Mouse (Mus musculus) embryonic facial prominence, embryonic 13.5 days (tissue): ENCODE data around the gene Med17. TPM values are rescaled to one million over a fixed set of nuclear protein-coding genes. Genes with fewer than 3 reads are reported as not detected.
"Not testable (repeated sequence)": the region's sequence is repeated elsewhere in the genome, so short reads cannot be mapped to it uniquely, and the experiment has no call there.

Source experiments
- ATAC-seq: fragments of 200-750 bp; cut with Nextera tagmentation; 2 replicates; pipeline ENCODE4 v1.8.0; 2017; ENCODE audit warnings: low read depth; ENCODE audit not compliant: insufficient number of reproducible peaks, insufficient read depth, low FRiP score, low TSS enrichment
- H3K27ac ChIP-seq: fragments of 300-500 bp; sonication (generic); 2 replicates; pipeline ENCODE4 v1.5.1; 2015; ENCODE audit warnings: moderate library complexity, mild to moderate bottlenecking, inconsistent platforms
- H3K27me3 ChIP-seq: fragments of 300-500 bp; sonication (generic); 2 replicates; pipeline ENCODE4 v1.6.1; 2015; ENCODE audit warnings: mild to moderate bottlenecking, inconsistent platforms
- H3K36me3 ChIP-seq: fragments of 300-500 bp; sonication (generic); 2 replicates; pipeline ENCODE4 v1.6.1; 2015; ENCODE audit warnings: mild to moderate bottlenecking, inconsistent platforms
- H3K4me1 ChIP-seq: fragments of 300-500 bp; sonication (generic); 2 replicates; pipeline ENCODE4 v1.6.1; 2015; ENCODE audit warnings: inconsistent platforms
- H3K4me2 ChIP-seq: fragments of 300-500 bp; sonication (generic); 2 replicates; pipeline ENCODE4 v1.6.1; 2015; ENCODE audit warnings: moderate library complexity, mild to moderate bottlenecking, inconsistent platforms
- H3K4me3 ChIP-seq: fragments of 300-500 bp; sonication (generic); 2 replicates; pipeline ENCODE4 v1.5.1; 2015; ENCODE audit warnings: mild to moderate bottlenecking, inconsistent platforms
- H3K9ac ChIP-seq: fragments of 300-500 bp; sonication (generic); 2 replicates; pipeline ENCODE4 v1.6.1; 2015; ENCODE audit warnings: mild to moderate bottlenecking, inconsistent platforms
- H3K9me3 ChIP-seq: fragments of 300-500 bp; sonication (generic); 2 replicates; pipeline ENCODE4 v1.6.1; 2016; ENCODE audit warnings: inconsistent platforms
- WGBS: fragments of 180-500 bp; shearing (Covaris S2); methylation state at CpG from one replicate; pipeline ENCODE4 v1.1.7; 2015; ENCODE audit warnings: mixed read lengths; 5-methylcytosine and 5-hydroxymethylcytosine counted together
- polyA plus RNA-seq: library from polyadenylated mRNA; unstranded; fragments of >200 nt; fragmentation: Nextera tagmentation; extraction: Ambion mirVana; gene quantifications from 2 replicates; pipeline ENCODE4 v1.2.1, GENCODE M21; 2015

The Med17 gene
- polyA plus RNA-seq, 1 experiment from 2014 or later = 33.2 TPM

DNA sequence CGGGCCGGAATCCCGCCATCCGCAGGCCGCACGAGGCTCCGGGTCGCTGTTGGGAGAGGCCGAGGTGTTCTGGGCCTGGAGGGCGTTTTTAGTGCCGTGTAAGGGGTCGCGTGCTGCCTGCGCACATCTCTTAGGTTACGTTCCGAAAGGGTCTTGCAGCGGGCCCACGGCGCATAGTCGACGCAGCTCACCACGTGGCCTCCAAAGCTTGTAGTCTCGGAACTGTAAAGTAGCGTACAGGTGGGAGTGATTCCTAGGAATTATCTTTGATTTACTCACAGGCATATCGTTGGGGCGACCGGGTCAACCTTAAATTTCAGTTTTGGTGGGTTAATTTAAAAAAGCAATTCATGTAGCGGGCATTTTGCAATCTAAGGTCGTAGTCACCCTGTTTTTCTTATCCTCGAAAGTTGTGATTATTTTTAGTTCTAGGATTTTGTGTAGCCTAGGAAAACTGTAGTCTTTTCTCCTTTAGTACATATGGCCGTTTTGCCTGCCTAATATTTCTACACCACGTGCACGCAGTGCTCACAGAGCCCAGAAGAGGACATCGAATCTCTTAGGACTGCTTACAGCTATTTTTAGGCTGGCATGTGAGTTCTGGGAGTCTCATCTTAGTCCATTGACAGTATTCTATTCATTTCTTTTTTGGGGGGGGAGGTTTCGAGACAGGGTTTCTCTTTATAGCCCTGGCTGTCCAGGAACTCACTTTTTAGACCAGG is 26.8 kb upstream of the Med17 start, which contains the start of gene 4931406C07Rik:
4931406C07Rik (minus strand) TSS at position 51 of the 722 bp plus-strand sequence.
- peak; percentile 75 for ATAC-seq
- no peaks in the 10 kb centered on the region for H3K9me3 ChIP-seq

DNA sequence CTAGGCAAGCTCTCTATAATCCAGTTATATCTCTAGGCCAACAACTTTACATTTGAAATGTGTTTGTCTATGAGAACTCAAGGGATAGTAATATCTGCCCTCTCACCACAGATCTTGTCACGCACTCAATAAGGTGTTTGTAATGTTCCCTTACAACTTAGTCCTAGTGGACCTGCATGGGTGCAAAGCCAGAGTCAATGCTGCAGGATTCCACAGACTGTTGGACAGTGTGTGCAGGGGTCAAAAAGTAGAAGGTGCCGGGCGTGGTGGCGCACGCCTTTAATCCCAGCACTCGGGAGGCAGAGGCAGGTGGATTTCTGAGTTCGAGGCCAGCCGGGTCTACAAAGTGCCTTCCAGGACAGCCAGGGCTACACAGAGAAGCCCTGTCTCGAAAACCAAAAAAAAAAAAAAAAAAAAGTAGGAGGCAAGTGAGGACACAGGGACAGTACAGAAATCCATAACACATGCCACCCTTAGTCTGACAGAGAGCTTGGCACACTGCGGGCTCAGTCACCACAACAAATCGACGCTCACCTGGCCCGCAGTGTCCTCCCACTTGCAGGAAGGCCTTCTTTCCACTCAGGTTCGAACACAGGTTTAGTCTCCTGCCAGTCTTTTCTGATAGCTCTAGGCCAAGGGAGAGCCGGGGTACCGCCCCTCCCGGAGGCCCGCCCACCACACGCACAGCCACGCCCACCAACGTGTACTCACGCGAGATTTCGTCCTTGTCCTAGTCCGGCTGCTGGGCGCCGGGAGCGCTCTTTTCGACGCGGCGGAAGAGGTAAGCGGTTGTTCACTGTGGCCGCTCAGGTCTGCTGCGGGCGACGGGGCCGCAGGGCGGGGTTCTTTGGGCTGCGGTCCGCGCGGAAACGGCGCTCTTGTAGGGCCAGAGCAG is 26.0 kb upstream of the Med17 start, which contains the start of gene Taf1d:
Taf1d (plus strand) TSS at position 712 of the 895 bp plus-strand sequence.
- peak within 1 kb of the TSS; percentile 71 for H3K4me3 ChIP-seq
- peak within 1 kb of the TSS; percentile 77 for H3K4me2 ChIP-seq
- H3K27me3 ChIP-seq = no peaks in the 10 kb centered on the region
- WGBS = 12% methylated on average over 45 of the region's 45 CpGs
- H3K27ac ChIP-seq = peak within 1 kb of the TSS; percentile 88
- H3K9me3 ChIP-seq = no peaks in the 10 kb centered on the region
- peak within 1 kb of the TSS; percentile 94 for H3K9ac ChIP-seq
- H3K36me3 ChIP-seq = peaks cover 32% of the 10 kb centered on the region
- peaks cover 36% of the 10 kb centered on the region for H3K4me1 ChIP-seq
- peak; percentile 95 for ATAC-seq

More for the DNA sequence above, 26.8 kb upstream of the Med17 start, which contains the start of gene 4931406C07Rik:
- Histone ChIP-seq H3K36me3 (peaks cover 39% of the 10 kb centered on the region), H3K27ac (peak within 1 kb of the TSS; percentile 88), H3K4me2 (peak within 1 kb of the TSS; percentile 77), H3K27me3 (no peaks in the 10 kb centered on the region), H3K9ac (peak within 1 kb of the TSS; percentile 94), H3K4me1 (peaks cover 33% of the 10 kb centered on the region), H3K4me3 (peak within 1 kb of the TSS; percentile 71)
- under 1% methylated on average over 35 of the region's 35 CpGs for WGBS

DNA sequence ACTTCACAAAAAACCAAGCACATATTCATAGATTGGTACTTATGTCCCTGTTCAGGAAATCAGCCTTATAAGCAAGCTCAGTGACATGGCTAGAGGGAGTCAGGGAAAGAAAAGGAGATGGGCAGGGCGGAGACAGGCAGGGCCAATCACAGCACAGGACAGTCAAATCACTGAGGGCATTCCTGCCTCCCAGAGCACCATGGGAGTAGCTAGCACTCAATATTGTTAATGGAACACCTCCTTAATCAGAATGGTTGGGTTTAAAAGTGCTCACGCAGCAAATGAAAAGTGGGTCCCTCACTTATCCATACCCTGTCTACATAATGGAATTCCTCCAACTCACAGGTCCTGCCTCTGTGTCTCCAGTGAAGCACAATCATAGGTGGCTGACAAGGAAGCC is 23.1 kb upstream of the Med17 start:
- no peak for ATAC-seq
- Histone ChIP-seq H3K4me1 (peaks cover 25% of the 10 kb centered on the region), H3K4me2 (no peak overlapping the region), H3K27ac (no peak overlapping the region), H3K4me3 (no peak overlapping the region), H3K36me3 (peaks cover 5% of the 10 kb centered on the region), H3K9me3 (no peaks in the 10 kb centered on the region), H3K9ac (no peak overlapping the region), H3K27me3 (no peaks in the 10 kb centered on the region)
- 62% methylated on average over 2 of the region's 2 CpGs for WGBS

DNA sequence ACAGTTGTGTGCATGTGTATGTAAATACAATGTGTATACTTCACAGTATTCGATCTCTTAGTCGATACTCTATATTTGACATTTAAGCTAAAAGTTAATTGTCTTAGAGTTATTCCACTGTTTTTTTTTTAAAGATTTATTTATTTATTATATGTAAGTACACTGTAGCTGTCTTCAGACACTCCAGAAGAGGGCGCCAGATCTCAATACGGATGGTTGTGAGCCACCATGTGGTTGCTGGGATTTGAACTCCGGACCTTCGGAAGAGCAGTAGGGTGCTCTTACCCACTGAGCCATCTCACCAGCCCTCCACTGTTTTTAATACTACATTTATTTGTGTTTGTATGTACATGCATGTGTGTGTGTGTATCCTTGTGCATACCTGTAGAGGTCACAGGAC is 22.3 kb upstream of the Med17 start:
- not testable (repeated sequence) for H3K9me3 ChIP-seq, H3K27me3 ChIP-seq, H3K9ac ChIP-seq, H3K4me3 ChIP-seq, ATAC-seq, H3K27ac ChIP-seq, H3K4me2 ChIP-seq, H3K36me3 ChIP-seq
- peaks cover 17% of the 10 kb centered on the region for H3K4me1 ChIP-seq
- WGBS = 81% methylated on average over 6 of the region's 6 CpGs

DNA sequence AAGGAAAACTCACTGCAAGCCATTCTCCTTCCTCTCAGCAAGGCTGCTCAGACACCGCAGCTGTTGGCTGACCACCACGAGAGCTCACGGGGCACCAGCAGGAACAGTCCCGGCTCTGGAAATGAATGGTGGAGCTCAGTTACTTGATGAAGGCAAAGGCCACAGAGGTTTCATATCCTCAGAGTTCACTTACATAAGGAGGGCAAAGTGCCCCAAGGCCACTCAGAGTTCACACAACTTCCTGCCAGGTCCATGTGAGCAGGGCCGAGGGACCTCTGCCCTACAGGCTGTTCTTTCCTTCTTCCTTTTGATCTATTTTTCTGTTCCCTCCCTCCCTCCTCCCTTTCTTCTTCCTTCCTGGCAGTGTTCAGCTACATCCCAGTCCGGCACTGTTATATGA is 21.7 kb upstream of the Med17 start:
- no peak for ATAC-seq
- 0 out of 2 replicates have a peak overlapping the region, but pooled peaks have one; percentile 7 for H3K4me2 ChIP-seq
- H3K9ac ChIP-seq = 0 out of 2 replicates have a peak overlapping the region, but pooled peaks have one; percentile 7
- H3K9me3 ChIP-seq = no peaks in the 10 kb centered on the region
- peak overlapping the region; percentile 51; the same call in 1 of the 2 replicates for H3K27ac ChIP-seq
- no peak overlapping the region for H3K4me3 ChIP-seq
- 23% methylated on average over 6 of the region's 6 CpGs for WGBS
- H3K4me1 ChIP-seq = peaks cover 14% of the 10 kb centered on the region
- H3K36me3 ChIP-seq = no peaks in the 10 kb centered on the region
- H3K27me3 ChIP-seq = no peaks in the 10 kb centered on the region

DNA sequence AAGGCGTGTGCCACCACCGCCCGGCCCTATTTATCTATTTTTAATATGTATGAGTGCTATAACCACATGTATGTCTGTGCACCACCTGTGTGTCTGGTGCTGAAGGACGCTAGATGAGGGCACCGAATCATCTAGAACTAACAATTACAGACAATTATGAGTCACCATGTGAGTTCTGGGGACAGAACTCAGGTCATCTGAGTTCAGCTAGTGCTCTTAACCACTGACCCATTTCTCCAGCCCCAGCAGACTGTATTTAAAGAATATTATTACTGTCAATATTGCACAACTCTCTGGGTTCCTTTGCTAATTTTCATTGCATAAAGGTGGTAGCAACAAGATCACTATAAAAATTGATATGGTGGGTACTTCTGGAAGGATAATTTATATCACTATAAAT is 20.3 kb upstream of the Med17 start:
- ATAC-seq = no peak

DNA sequence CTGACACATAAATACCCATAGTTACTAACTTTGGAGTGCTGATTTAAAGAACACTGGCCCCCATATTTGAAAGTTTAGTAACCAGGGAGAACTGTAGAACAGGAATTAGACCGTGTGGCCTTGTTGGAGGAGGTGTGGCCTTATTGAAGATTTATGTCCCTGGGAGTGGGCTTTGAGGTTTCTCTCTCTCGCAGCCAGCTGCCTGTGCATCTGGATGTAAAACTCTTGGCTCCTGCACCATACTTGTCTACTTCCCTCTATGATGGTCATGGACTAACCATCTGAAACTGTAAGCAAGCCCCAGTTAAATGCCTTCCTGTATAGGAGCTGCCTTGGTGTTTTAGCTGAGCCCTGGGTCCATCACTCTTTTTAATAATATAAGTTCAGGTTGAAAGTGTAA is 18.7 kb upstream of the Med17 start:
- no peak for ATAC-seq
- WGBS = 73% methylated on average over 2 of the region's 2 CpGs
- H3K4me2 ChIP-seq = no peak overlapping the region

More for the DNA sequence above, 20.3 kb upstream of the Med17 start:
- WGBS = 85% methylated on average over 5 of the region's 5 CpGs
- no peaks in the 10 kb centered on the region for H3K27me3 ChIP-seq
- no peak overlapping the region for H3K4me2 ChIP-seq
- peaks cover 8% of the 10 kb centered on the region for H3K4me1 ChIP-seq
- no peak overlapping the region for H3K27ac ChIP-seq
- no peak overlapping the region for H3K4me3 ChIP-seq
- H3K9ac ChIP-seq = no peak overlapping the region
- H3K9me3 ChIP-seq = no peaks in the 10 kb centered on the region
- H3K36me3 ChIP-seq = no peaks in the 10 kb centered on the region

DNA sequence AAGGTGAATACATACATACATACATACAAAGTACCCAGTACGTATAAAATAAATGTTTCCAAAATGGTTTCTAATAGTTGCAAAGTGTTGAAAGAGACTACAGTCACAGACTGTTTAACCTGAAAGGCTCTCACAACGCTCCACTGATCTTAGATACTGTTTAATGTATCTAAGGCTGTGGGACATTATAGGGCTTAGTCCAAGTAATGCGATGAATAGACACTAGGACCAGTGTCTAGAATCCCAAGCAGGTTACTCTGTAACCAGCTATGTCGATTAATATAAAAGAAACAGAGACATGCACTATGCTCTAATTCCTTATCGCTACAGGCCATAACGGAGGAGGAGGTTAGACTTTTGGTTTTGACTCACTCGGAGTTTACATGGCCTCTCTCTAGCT is 17.4 kb upstream of the Med17 start:
- Histone ChIP-seq H3K9ac (no peak overlapping the region), H3K4me1 (peaks cover 6% of the 10 kb centered on the region; the same call in 1 of the 2 replicates), H3K27me3 (no peaks in the 10 kb centered on the region), H3K4me3 (no peak overlapping the region), H3K27ac (no peak overlapping the region), H3K36me3 (no peaks in the 10 kb centered on the region; the same call in 1 of the 2 replicates), H3K4me2 (no peak overlapping the region), H3K9me3 (no peaks in the 10 kb centered on the region)
- no peak for ATAC-seq
- WGBS = 87% methylated on average over 7 of the region's 7 CpGs

More for the DNA sequence above, 18.7 kb upstream of the Med17 start:
- Histone ChIP-seq H3K4me3 (no peak overlapping the region), H3K27ac (no peak overlapping the region), H3K36me3 (no peaks in the 10 kb centered on the region), H3K27me3 (no peaks in the 10 kb centered on the region), H3K9me3 (no peaks in the 10 kb centered on the region), H3K4me1 (peaks cover 6% of the 10 kb centered on the region; the same call in 1 of the 2 replicates), H3K9ac (no peak overlapping the region)

DNA sequence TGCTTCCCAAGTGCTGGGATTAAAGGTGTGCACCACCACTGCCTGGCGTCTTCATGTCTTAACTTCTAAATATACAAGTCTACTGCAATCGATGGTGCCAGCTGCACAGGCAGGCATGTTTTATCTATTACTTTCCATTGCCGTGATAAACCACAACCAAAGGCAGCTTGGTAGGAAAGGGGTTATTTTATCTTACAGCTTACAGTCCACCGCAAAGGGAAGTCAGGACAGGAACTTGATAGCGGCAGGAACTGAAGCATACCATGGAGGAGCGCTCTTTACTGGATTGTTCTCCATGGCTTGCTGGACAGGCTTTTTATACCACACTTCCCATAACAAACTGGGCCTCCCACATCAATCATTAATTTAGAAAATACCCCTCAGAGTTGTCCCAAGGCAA is 9.5 kb upstream of the Med17 start:
- 85% methylated on average over 6 of the region's 6 CpGs for WGBS
- Histone ChIP-seq H3K4me3 (no peak overlapping the region), H3K9me3 (no peaks in the 10 kb centered on the region), H3K36me3 (peaks cover 9% of the 10 kb centered on the region), H3K4me1 (no peaks in the 10 kb centered on the region), H3K9ac (no peak overlapping the region), H3K4me2 (no peak overlapping the region), H3K27ac (no peak overlapping the region), H3K27me3 (no peaks in the 10 kb centered on the region)
- no peak for ATAC-seq

DNA sequence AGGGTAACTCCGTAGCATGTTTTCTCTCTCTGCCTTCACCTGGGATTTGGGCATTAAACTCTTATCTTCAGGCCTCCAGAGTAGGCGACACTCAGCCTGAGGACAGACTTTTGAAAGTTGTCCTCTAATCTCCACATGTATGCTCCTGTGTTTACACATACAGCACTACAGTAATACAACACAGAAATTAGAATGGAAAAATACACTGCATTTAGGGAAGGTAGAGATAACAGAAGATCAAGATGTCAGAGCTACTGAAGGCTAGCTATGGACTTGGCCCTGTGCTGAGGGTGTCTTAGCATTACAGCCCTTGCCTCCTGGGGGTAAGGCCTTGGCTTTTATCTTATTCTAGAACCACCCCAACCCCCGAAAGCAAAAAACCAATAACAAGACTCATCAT is 8.7 kb upstream of the Med17 start:
- Histone ChIP-seq H3K9ac (no peak overlapping the region), H3K36me3 (peaks cover 9% of the 10 kb centered on the region), H3K27ac (no peak overlapping the region), H3K9me3 (no peaks in the 10 kb centered on the region), H3K27me3 (no peaks in the 10 kb centered on the region), H3K4me1 (no peaks in the 10 kb centered on the region), H3K4me3 (no peak overlapping the region), H3K4me2 (no peak overlapping the region)
- WGBS = 91% methylated on average over 3 of the region's 3 CpGs
- ATAC-seq = no peak

DNA sequence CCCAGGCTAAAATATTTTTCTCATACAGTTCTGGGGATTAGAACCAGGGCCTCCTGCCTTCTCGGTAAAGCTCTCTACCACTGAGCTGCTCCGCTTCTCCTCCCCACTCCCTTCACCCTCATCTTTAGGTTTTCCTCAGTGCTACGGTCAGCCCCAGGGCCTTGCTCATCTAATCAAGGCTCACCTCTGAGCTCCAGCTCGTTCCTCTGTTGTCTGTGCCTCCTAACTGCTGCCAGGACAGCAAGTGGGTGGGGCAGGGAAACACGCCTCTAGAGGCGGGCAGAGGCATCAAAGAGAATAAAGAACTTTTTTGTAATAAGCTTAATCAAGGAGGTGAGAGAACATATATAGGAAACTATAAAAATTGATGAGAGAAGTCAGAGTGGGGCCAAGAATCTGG is 8.1 kb upstream of the Med17 start:
- Histone ChIP-seq H3K4me3 (no peak overlapping the region), H3K4me1 (no peaks in the 10 kb centered on the region), H3K9ac (no peak overlapping the region), H3K36me3 (peaks cover 9% of the 10 kb centered on the region), H3K27ac (no peak overlapping the region), H3K27me3 (no peaks in the 10 kb centered on the region), H3K9me3 (no peaks in the 10 kb centered on the region), H3K4me2 (no peak overlapping the region)
- 50% methylated on average over 6 of the region's 6 CpGs for WGBS
- no peak for ATAC-seq
